Mouse (Mus musculus) olfactory bulb, adult 2 months (tissue): ENCODE measurements around the gene Sap25. TPM values are rescaled to one million over a fixed set of nuclear protein-coding genes. Genes with fewer than 3 reads are reported as not detected.

ENCODE experiments used
- H3K27ac ChIP-seq: fragments of 200-500 bp; 2 replicates; pipeline ENCODE4 v1.5.1; 2012; ENCODE audit warnings: low read depth, low read length; ENCODE audit not compliant: insufficient read depth
- H3K4me1 ChIP-seq: fragments of 200-500 bp; 2 replicates; pipeline ENCODE4 v1.6.1; 2012; ENCODE audit warnings: low read length; ENCODE audit not compliant: control insufficient read depth, insufficient read depth
- H3K4me3 ChIP-seq: fragments of 200-500 bp; 2 replicates; pipeline ENCODE4 v1.5.1; 2012; ENCODE audit warnings: mild to moderate bottlenecking, low read depth, low read length, moderate library complexity; ENCODE audit not compliant: insufficient read depth
- CTCF ChIP-seq: fragments of 200-500 bp; IDR thresholded peaks from 2 replicates; pipeline ENCODE4 v1.5.1; 2012; ENCODE audit warnings: low read depth, mild to moderate bottlenecking, low read length, moderate library complexity; ENCODE audit not compliant: insufficient read depth
- POLR2A ChIP-seq: fragments of 200-500 bp; IDR thresholded peaks from 2 replicates; pipeline ENCODE4 v1.6.1; 2012; ENCODE audit warnings: mild to moderate bottlenecking, low read depth, low read length, moderate library complexity; ENCODE audit not compliant: insufficient read depth
- WGBS: fragments of 180-500 bp; shearing (Covaris S2); methylation state at CpG from one replicate; pipeline ENCODE4 v1.1.7; 2018; 5-methylcytosine and 5-hydroxymethylcytosine counted together
- polyA plus RNA-seq: library from polyadenylated mRNA; stranded (reverse); fragments of >200 nt; gene quantifications from 2 replicates; pipeline ENCODE4 v1.2.4, GENCODE M21; 2012; ENCODE audit warnings: low replicate concordance; ENCODE audit not compliant: missing spikeins, insufficient read depth, insufficient read length

Gene Sap25
- polyA plus RNA-seq, result not detected in 2 replicates

DNA sequence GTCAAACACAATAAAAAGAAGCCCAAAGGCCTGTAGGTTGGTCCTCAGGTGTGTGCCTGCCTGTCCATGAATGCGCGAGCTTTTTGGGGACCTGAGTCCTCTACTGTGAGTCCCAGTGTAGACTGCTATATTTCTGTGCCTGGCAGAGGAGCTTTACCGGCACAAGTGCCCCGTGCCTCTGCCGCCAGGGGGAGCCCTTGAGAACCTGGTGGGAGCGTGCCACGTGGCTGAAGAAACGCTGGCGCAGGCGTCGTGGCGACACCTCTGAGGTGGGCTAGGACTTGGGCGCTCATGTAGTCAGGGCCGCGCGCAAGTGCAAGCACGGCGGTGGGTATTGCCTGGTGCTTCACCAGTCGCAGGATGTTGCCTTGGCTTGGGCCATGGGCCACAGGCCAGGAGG lies at the start of gene Sap25:
Gene Sap25 (plus strand): TSS at position 281 of the 400 bp plus-strand sequence.
- peak; percentile 43; the same call in 1 of the 2 replicates for TF ChIP-seq CTCF
- no peak for TF ChIP-seq POLR2A
- H3K4me1 ChIP-seq, result peaks cover 5% of the 10 kb centered on the region
- no peak within 1 kb of the TSS for H3K27ac ChIP-seq
- WGBS, result 92% methylated on average over 19 of the region's 19 CpGs
- H3K4me3 ChIP-seq, result no peak within 1 kb of the TSS

DNA sequence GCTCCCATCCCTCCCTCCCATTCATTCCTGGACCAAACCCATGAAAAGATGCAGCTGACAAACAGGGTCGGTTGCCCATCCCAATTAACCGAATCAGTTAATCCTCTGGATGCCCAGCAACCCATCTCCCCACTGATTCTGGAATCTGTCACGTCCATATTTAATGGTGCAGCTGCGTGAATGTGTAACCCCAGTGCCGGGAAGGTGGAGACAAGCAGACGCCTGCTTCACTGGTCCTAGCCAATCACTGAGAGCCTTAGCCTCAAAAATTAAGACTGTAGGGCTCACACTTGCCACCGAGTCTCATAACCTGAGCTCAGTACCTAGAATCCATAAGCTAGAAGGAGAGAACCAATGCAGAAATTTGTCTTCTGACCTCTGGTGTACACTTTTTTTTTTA lies 45.2 kb upstream of the Sap25 start:
- 71% methylated on average over 7 of the region's 7 CpGs for WGBS
- Histone ChIP-seq H3K4me3 (no peak overlapping the region), H3K4me1 (peaks cover 9% of the 10 kb centered on the region), H3K27ac (no peak overlapping the region)
- TF ChIP-seq CTCF, result no peak

DNA sequence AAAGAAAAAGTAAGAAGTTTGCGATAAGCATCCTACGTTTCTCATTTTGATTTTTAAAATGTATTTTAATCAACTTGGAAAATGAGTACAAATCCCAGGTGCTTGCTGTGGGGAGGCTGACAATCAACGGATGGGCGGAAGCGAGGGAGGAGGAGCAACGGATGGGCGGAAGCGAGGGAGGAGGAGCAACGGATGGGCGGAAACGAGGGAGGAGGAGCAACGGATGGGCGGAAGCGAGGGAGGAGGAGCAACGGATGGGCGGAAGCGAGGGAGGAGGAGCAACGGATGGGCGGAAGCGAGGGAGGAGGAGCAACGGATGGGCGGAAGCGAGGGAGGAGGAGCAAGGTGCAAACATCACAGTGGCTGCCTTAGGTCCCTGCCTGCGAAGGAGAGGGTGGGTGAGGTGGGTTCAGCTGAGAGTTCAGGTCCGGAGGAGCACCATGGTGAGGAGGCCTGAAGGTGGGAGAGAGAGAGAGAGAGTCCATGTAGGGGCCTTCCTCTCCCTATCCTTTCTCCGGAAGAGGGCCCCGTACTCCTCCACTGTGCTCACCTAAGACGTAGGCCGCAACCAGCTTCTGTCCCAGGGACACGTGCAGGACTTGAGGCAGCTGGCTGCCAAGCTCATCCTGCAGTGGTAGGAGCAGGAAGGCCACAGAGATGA lies 44.4 kb upstream of the Sap25 start:
- 47% methylated on average over 30 of the region's 30 CpGs for WGBS
- no peak overlapping the region for H3K27ac ChIP-seq
- TF ChIP-seq POLR2A, result no peak
- no peak for TF ChIP-seq CTCF
- no peak overlapping the region for H3K4me3 ChIP-seq
- H3K4me1 ChIP-seq, result peaks cover 9% of the 10 kb centered on the region

DNA sequence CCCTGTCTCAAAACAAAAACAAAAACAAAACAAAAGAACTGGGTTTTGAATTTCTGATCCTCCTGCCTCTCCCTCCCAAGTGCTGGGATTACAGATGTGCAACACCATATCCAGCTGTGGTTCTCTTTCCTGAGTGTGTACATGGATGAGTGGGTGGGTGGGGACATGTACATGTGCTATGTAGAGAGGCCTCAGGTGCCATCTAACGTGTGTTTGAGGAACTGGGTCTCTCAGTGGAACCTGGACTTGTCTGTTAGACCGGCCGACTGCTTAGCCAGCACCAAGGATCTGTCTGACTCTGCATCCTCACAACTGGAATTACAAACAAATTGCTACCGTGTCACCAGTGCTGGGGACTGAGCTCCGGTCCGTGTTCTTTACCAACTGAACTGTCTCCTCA lies 43.5 kb upstream of the Sap25 start:
- H3K27ac ChIP-seq, result no peak overlapping the region
- peaks cover 9% of the 10 kb centered on the region for H3K4me1 ChIP-seq
- no peak overlapping the region for H3K4me3 ChIP-seq
- TF ChIP-seq POLR2A (no peak), CTCF (no peak)
- 96% methylated on average over 6 of the region's 6 CpGs for WGBS

DNA sequence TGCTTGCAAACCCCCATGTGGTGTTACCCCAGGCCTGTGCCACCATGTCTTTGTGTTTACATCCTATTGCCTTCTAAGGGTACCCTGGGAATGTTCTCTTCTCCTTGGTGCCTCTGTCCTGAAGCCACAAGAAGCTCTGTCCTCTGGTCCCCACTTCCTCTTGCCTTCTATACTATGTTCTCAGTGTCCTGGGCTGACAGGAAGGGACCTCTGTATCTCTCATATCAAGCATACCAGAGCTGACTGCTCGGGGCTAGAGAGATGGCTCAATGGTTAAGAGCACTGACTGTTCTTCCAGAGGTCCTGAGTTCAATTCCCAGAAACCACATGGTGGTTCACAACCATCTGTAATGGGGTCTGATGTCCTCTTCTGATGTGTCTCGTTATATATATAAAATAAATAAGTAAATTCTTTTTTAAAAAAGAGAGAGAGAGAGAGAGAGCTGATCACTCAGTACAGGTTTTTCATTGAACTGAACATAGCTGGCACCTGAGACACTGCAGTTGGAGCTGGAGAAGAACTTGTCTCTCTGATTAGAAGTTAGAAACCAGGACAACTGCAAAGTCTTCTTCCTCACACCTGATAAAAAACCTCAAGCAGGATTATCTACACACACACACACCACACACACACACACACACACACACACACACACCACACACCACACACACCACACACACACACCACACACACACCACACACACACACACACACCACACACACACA lies 42.9 kb upstream of the Sap25 start:
- no peak overlapping the region for H3K27ac ChIP-seq
- no peak overlapping the region for H3K4me3 ChIP-seq
- H3K4me1 ChIP-seq, result peaks cover 9% of the 10 kb centered on the region
- 84% methylated on average over 2 of the region's 2 CpGs for WGBS
- TF ChIP-seq POLR2A (no peak), CTCF (no peak)

DNA sequence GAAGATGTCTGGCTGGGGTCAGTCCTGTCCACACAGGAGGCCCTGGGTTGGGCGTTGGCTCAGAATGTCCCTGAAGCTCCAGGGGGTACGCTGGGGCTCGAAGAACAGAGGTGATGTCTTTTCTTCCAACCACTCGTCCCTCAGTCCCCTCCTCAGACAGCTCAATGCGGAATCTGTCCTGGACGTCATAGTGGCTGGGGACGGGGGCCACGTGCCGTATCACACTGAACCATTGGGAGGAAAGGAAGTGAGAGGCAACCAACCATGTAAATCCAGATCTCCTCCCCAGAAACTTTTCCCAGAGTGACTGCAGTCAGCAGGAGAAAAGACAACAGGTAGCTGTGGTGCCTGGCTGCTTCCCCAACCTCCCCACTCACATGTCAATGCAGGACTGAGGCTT lies 41.5 kb upstream of the Sap25 start:
- H3K4me3 ChIP-seq, result peak overlapping the region; percentile 67
- 46% methylated on average over 9 of the region's 9 CpGs for WGBS
- H3K27ac ChIP-seq, result no peak overlapping the region
- H3K4me1 ChIP-seq, result peaks cover 9% of the 10 kb centered on the region
- TF ChIP-seq POLR2A (no peak), CTCF (no peak)

DNA sequence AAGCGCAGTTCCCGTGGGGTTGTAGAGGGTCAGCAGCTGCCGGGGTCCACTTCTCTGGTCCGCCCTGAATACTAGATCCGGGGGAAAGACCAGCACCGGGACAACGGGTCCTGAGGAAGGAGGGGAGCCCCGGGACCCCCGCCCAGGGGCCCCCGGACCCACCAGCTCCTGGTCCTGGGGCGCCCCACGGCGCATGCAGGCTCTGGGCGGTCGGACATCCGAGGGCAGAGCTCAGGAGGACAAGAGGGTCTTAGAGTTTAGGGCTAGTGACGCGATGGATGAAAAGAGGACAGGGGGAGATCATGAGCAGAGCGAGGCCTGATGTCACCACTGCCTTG lies 40.9 kb upstream of the Sap25 start:
- H3K4me1 ChIP-seq, result peaks cover 9% of the 10 kb centered on the region
- TF ChIP-seq CTCF (no peak), POLR2A (no peak)
- peak overlapping the region; percentile 3; the same call in 1 of the 2 replicates for H3K27ac ChIP-seq
- peak overlapping the region; percentile 67 for H3K4me3 ChIP-seq
- WGBS, result under 1% methylated on average over 19 of the region's 19 CpGs

DNA sequence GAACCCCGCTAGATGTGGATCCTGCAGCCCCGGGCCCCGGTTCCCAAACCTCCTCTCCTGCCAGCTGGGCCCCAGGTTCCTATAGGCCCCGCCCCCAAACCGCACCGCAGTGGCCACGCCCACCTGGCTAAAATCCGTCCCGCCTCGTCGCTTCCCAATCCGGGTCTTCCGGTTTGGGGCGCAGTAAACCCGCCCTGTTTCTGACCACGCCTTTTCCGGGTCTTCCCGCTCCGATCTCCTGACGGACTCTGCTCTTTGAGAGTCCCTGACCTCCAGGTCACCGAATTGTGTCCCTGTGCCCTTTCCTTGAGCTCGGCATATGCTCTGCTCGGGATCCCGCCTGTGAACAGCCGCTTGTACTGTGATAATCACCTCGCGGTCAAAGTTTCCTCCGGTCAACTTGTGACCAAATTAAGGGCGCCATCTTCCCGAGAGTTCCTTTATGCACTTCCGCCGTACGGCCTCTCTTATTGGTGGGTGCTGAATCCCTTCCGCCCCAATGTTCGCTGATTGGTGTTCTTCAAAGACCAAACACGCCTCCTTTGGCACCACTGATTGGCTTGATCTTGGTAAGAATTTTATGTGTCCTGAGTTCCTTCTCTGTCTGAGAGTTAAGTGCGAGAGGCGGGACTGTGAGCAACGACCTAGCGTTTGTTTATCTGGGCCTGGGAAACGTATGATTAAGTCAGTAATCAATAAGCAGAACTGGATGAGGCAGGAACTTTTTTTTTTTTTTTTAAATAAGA lies 40.3 kb upstream of the Sap25 start, which contains the start of gene Mospd3:
Gene Mospd3 (minus strand): TSS at position 440 of the 746 bp plus-strand sequence.
- Histone ChIP-seq H3K4me3 (peak within 1 kb of the TSS; percentile 67), H3K4me1 (peaks cover 9% of the 10 kb centered on the region), H3K27ac (peak within 1 kb of the TSS; percentile 86)
- under 1% methylated on average over 41 of the region's 41 CpGs for WGBS
- TF ChIP-seq POLR2A, result peak; percentile 29; the same call in 1 of the 2 replicates
- no peak for TF ChIP-seq CTCF

DNA sequence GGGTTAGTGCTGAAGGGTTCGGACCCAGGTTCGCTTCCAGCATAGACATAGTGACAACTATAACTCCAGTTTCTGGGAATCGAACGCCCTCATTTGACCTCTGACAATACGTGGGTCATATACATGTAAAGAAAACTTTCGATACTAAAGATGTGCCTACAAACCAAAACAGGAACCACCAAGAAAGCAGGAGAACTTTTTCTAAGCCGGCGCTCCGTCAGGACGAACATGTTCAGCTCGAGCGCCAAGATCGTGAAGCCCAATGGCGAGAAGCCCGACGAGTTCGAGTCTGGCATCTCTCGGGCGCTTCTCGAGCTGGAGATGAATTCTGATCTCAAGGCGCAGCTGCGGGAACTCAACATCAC lies 39.8 kb upstream of the Sap25 start:
- H3K27ac ChIP-seq, result no peak overlapping the region
- peaks cover 9% of the 10 kb centered on the region for H3K4me1 ChIP-seq
- TF ChIP-seq POLR2A (no peak), CTCF (no peak)
- peak overlapping the region; percentile 67 for H3K4me3 ChIP-seq
- under 1% methylated on average over 22 of the region's 22 CpGs for WGBS
